Mouse (Mus musculus): Measurements from ENCODE around the gene Ganc. TPM values are rescaled to one million over a fixed set of nuclear protein-coding genes. Genes with fewer than 3 reads are reported as not detected.

Ganc gene
- polyA plus RNA-seq, 2 experiments from 2014 or later, result 21.0 to 25.8 TPM

GRCm38 (mm10) chr2:120452600-120452999, 48.9 kb downstream of the Ganc start:
- ATAC-seq, result no peak

- ATAC-seq, result no peak
Observed at GRCm38 (mm10) chr2:120454987-120455386, 51.3 kb downstream of the Ganc start.

- no peak for ATAC-seq
Observed at GRCm38 (mm10) chr2:120455719-120456118, 52.0 kb downstream of the Ganc start, which contains the start of gene Capn3. TSS of gene Capn3 (plus strand) at chr2:120456019.

GRCm38 (mm10) chr2:120460216-120460615, 56.5 kb downstream of the Ganc start:
- no peak for ATAC-seq

- ATAC-seq, result no peak
Observed at GRCm38 (mm10) chr2:120463328-120463727, 59.6 kb downstream of the Ganc start.

GRCm38 (mm10) chr2:120464091-120464490, 60.4 kb downstream of the Ganc start:
- ATAC-seq, result no peak

- ATAC-seq, result no peak
Observed at GRCm38 (mm10) chr2:120464732-120465396, 61.2 kb downstream of the Ganc start.

- ATAC-seq, result no peak
Observed at GRCm38 (mm10) chr2:120465397-120465785, 61.7 kb downstream of the Ganc start.

- ATAC-seq, result no peak
Observed at GRCm38 (mm10) chr2:120468011-120468410, 64.3 kb downstream of the Ganc start.

- no peak for ATAC-seq
Observed at GRCm38 (mm10) chr2:120469220-120469619, 65.5 kb downstream of the Ganc start.

GRCm38 (mm10) chr2:120469715-120470114, 66.0 kb downstream of the Ganc start:
- ATAC-seq, result no peak

GRCm38 (mm10) chr2:120470856-120471255, 67.2 kb downstream of the Ganc start:
- ATAC-seq, result no peak

GRCm38 (mm10) chr2:120476277-120477087, 72.8 kb downstream of the Ganc start:
- ATAC-seq, result no peak

GRCm38 (mm10) chr2:120478600-120478999, 74.9 kb downstream of the Ganc start:
- ATAC-seq, result peak; percentile 67

GRCm38 (mm10) chr2:120481921-120482320, 78.2 kb downstream of the Ganc start:
- ATAC-seq, result peak; percentile 46

GRCm38 (mm10) chr2:120482506-120483389, 79.1 kb downstream of the Ganc start:
- ATAC-seq, result peak; percentile 34

- peak; percentile 40 for ATAC-seq
Observed at GRCm38 (mm10) chr2:120484241-120484640, 80.5 kb downstream of the Ganc start.

- no peak for ATAC-seq
Observed at GRCm38 (mm10) chr2:120493254-120493653, 89.6 kb downstream of the Ganc start.

GRCm38 (mm10) chr2:120496511-120496910, 92.8 kb downstream of the Ganc start:
- no peak for ATAC-seq

GRCm38 (mm10) chr2:120499971-120500471, 96.3 kb downstream of the Ganc start:
- ATAC-seq, result peak; percentile 77

- ATAC-seq, result peak; percentile 19
Observed at GRCm38 (mm10) chr2:120501136-120501918, 97.6 kb downstream of the Ganc start.
